Mouse (Mus musculus) erythroblast, embryonic 14.5 days (primary cell): ENCODE data around the gene Ppp1r12b.

Experiments
- GATA1 ChIP-seq: IDR thresholded peaks from 2 replicates; pipeline ENCODE4 v1.6.1; 2012; ENCODE audit warnings: low read length, inconsistent platforms, mixed read lengths
- TAL1 ChIP-seq: IDR thresholded peaks from 3 replicates; pipeline ENCODE4 v1.6.1; 2012; ENCODE audit warnings: low read length, inconsistent platforms, mixed read lengths

- no peak for TF ChIP-seq TAL1
- TF ChIP-seq GATA1 = no peak
These were observed 40.3 kb downstream of the Ppp1r12b start for GRCm38 (mm10) chr1:134915421-134915820.
